Mouse (Mus musculus): ENCODE results near the gene Kalrn.

GRCm38 (mm10) chr16:34044539-34044938, 528.8 kb downstream of the Kalrn start:
- no peak for TF ChIP-seq CTCF (conservative IDR thresholded peaks at IDR 0.05; ENCODE audit: low read length)
- TF ChIP-seq NANOG (IDR thresholded peaks at IDR 0.05; ENCODE audit: borderline replicate concordance, low read length), result no peak

All from E14TG2a.4 (cell line).